Mouse (Mus musculus): Measurements from ENCODE around the gene Palmd.

Gene Palmd

GRCm38 (mm10) chr3:116968540-116968997 is at the start of gene Palmd:
Gene Palmd (minus strand): TSS chr3:116968987.
- DNase-seq (ENCODE audit: low spot score in 2 of 2), result peak; percentile 60 to 73

GRCm38 (mm10) chr3:117010182-117010581 is 41.4 kb upstream of the Palmd start:
- DNase-seq (ENCODE audit: low spot score in 2 of 2), result no peak

DNA sequence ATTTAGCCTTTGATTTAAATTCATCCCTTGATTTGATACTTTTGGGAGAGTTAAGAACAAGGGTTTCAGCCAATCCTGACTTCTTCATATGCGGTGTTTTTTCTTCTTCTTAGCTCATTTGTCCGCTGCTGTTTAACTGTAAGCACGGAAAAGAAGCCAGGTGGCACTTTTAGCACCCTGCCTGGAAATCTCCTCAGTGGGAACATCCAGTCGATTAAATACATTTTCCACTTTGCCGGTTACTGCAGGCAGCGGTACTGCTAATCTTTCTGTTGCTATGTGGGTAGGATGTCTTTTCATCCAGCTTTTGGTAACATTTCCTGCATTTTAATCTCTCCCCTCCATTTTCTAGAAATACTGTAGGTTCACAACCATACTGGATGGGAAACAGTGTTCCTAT is 38.6 kb upstream of the Palmd start:
- DNase-seq (ENCODE audit: low spot score in 2 of 2), result no peak

GRCm38 (mm10) chr3:117006636-117007035 is 37.8 kb upstream of the Palmd start:
- DNase-seq (ENCODE audit: low spot score in 2 of 2), result no peak

GRCm38 (mm10) chr3:117003379-117003778 is 34.6 kb upstream of the Palmd start:
- no peak for DNase-seq (ENCODE audit: low spot score in 2 of 2)

- DNase-seq (ENCODE audit: low spot score in 2 of 2), result no peak
Observed at GRCm38 (mm10) chr3:117001686-117002485, 33.1 kb upstream of the Palmd start.

DNA sequence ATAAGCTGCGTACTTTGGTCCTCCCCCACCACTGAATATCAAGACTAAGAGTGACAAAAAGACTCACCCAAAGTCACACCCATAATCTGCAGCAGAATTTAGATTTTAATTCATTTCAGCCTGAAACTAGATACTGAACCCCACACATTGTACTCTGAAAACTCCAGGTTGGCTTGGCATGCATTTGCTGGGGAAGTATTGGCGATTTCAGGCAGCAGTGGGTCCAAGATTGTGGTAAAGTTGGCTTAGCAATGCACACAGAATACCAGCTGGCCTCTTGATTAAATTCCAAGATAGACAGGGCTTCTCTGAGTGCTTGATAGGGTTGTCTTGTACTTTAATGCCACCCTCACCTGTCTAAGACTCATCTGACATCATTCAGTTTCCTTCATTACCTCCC is 24.2 kb upstream of the Palmd start:
- no peak for DNase-seq (ENCODE audit: low spot score in 2 of 2)

- DNase-seq (ENCODE audit: low spot score in 2 of 2), result no peak
Observed at GRCm38 (mm10) chr3:116991180-116991579, 22.4 kb upstream of the Palmd start.

DNA sequence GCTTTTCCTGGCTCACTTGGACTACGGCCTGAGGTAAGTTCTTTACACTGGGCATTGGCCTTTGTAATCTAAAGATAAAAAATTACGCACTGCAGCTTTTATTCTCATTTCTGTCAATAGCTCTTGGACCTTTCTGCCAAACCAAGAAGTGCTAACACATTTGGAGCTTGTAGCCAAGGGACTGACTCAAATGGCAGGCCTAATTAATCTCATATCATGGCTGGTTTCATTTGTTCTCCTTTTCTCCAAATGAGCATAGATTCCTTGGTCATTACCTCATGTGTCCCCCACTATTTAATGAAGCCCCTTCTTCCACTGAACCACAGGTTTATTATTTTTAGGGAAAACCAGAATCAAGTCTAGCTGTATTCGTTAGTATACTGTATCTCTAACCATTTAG is 19.4 kb upstream of the Palmd start:
- DNase-seq (ENCODE audit: low spot score in 2 of 2), result no peak

- DNase-seq (ENCODE audit: low spot score in 2 of 2), result no peak
Observed at GRCm38 (mm10) chr3:116986451-116986850, 17.7 kb upstream of the Palmd start.

GRCm38 (mm10) chr3:116985741-116986140 is 17.0 kb upstream of the Palmd start:
- no peak for DNase-seq (ENCODE audit: low spot score in 2 of 2)

GRCm38 (mm10) chr3:116985042-116985455 is 16.3 kb upstream of the Palmd start:
- DNase-seq (ENCODE audit: low spot score in 2 of 2), result no peak

GRCm38 (mm10) chr3:116981811-116982575 is 13.2 kb upstream of the Palmd start:
- DNase-seq (ENCODE audit: low spot score in 2 of 2), result peak; percentile 37 to 53

- no peak for DNase-seq (ENCODE audit: low spot score in 2 of 2)
Observed at GRCm38 (mm10) chr3:116969786-116970185, 999 bp upstream of the Palmd start.

DNA sequence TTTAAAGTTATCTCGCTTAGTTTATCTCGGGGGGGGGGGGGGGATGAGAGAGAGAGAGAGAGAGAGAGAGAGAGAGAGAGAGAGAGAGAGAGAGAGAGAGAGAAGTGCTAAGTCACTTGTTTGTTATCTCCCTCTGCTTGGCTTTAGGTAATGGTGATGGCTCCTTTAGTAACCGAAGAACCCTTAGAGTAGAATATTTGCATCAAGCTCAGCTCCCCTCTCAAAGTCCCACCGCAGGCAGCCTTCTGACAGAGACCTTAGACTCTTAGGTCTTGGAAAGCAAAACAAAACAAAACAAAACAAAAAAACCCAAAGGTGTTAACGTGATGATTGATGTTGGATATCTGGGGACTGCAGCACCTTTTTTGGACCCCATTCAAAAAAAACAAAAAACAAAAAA is 216 bp upstream of the Palmd start:
- no peak for DNase-seq (ENCODE audit: low spot score in 2 of 2)

- DNase-seq (ENCODE audit: low spot score in 2 of 2), result no peak
Observed at GRCm38 (mm10) chr3:116967967-116968366, 820 bp downstream of the Palmd start, which contains the start of gene 4930455H04Rik. Gene 4930455H04Rik (plus strand): TSS chr3:116968267.

- DNase-seq (ENCODE audit: low spot score in 2 of 2), result no peak
Observed at GRCm38 (mm10) chr3:116967436-116967835, 1.4 kb downstream of the Palmd start.

GRCm38 (mm10) chr3:116966800-116967199 is 2.0 kb downstream of the Palmd start:
- peak; percentile 67 to 68 for DNase-seq (ENCODE audit: low spot score in 2 of 2)

GRCm38 (mm10) chr3:116966225-116966624 is 2.6 kb downstream of the Palmd start:
- DNase-seq (ENCODE audit: low spot score in 2 of 2), result peak; percentile 81

GRCm38 (mm10) chr3:116964426-116964825 is 4.4 kb downstream of the Palmd start:
- peak; percentile 77 to 83 for DNase-seq (ENCODE audit: low spot score in 2 of 2)

DNA sequence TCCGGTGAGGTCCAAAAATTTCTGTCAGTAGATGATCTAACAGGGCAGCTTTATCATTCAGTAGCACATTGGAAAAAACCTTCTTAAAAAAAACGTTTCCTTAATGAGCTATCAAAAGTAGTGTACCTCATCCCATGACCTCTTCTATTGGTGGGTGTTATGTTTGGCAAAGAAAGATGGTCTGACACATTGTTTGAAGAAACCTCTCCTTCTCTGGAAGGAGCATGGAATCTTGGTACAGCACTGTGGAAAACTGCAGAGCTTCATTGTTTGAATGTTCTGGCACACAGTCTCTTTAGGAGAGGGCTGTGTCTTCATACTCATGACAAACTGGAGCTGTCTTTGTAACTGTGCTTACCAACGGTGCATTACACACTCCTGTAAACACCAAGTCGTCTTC is 5.6 kb downstream of the Palmd start:
- peak in 1 of 2 experiments; percentile 64 for DNase-seq (ENCODE audit: low spot score in 2 of 2)

DNA sequence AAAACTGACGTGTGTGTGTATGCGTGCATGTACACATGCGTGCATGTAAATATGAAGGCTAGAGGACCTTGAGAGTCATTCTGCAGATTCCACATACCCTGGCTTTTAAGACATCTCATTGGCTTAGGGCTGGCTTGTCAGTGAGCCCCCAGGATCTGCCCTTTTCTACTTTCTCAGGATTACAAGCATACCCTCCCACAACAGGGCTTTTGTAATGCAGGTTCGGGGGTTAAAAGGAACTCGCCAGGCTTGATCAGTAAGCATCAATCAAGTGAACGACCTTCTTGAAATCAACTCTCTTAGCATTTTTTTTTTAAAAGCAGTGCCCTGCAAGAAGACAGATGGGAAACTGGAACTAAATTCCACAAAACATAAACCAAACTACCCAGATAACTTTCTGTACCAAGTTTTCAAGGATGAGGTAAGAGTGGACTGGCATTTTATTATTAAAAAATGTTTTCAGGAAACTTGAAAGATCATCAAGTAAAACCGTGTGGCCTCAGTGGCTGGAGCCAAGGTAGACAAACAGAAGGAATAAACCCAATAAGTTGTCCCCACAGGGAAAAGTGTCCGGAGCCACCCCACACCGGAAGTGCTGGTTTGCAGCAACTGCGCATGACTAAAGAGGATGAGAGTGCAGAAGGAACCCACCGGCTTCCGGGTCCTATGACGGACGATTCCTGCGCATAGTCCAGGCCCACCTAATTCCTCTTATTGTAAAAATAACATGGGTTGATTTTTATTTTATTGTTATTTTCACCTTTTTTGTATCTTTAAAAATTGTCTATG is 7.2 kb downstream of the Palmd start:
- DNase-seq (ENCODE audit: low spot score in 2 of 2), result no peak

All from heart, adult 9 months (tissue).